Mouse (Mus musculus): ENCODE data around the gene Casc3.
"Not testable (repeated sequence)": the region's sequence is repeated elsewhere in the genome, so short reads cannot be mapped to it uniquely, and the experiment has no call there.

Casc3 gene

DNA sequence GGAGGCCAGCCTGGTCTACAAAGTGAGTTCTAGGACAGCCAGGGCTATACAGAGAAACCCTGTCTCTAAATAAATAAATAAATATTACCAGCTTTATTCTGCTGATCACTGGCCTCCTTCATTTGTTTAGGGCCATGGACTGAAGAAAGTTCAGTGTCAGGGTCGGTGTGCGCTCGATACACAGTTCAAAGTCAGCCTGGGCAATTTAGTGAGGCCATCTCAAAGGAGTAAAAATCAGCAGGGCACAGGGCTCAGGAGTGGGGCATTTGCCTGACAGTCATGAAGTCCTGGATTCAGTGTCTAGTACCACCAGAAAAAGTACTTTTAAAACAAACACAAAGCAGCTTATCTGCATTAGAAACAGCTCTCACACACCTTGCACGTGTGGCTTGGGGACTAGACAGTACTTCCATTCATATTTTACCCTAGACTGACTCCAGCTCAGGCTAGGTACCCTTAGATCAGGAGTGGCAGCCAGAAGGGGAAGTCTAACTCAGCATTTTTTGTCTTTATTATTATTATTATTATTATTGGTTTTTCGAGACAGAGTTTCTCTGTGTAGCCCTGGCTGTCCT is 14.0 kb upstream of the Casc3 start:
- DNase-seq = no peak

DNA sequence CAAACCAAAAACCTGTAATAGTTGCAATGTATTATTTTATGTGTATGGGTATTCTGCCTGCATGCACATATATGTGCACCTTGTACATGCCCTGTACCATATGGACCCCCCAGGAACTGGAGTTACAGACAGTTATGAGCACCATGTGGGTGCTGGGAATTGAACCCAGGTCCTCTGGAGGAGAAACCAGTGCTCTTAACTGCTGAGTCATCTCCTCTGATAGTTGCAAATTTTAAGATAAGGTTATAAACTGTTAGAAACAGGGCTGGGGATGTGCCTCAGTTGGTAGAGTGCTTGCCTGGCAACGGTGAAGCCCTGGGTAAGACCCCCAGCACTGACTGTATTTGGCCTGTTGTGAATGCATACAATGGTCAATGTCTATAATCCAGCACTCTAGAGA is 13.3 kb upstream of the Casc3 start:
- no peak for DNase-seq

DNA sequence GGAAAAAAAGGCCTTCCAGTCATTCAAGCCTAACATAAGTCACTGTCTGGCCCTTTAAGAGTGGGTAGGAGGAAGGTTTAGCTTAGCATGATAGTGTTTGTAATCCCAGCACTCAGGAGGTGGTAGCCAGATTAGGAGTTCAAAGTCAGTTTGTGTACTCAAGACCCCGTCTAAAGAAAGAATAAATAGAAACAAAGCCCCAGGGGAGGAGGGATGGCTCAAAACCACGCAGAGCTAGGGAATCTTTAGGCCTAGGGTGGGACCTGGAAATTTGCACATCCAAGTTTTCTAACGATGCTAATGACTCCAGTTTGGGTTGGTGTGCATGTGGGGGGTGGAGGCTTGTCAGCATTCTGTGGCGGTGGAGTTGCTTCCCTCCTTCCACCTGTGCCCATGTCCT is 12.6 kb upstream of the Casc3 start:
- DNase-seq = no peak

DNA sequence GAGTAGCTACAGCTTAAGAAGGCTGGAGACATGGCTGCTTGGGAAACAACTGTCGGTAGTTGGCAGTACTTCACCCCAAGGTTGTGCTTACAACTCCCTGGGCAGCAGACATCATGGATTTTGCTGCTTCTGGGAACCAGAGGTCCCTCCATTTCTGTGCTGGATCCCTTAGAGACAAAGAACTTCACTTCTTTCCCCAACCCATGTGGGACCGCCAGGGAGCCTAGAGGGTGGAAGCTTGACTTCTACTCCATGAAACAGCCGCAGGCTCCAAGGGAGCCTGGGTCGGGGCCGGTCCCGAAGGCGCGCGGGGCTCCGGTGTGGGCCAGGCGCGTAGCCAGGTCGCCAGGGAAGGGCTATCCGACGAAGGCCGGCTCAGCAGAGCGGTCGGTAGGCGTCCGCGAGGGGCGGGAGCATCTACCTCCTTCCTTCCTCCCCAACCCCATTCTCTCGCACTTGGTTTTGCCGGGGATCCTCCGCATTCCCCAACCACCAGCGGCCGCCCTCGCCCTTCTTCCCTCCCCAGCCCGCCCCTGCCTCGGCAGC is 10.2 kb upstream of the Casc3 start:
- DNase-seq = peak; percentile 76 to 78

DNA sequence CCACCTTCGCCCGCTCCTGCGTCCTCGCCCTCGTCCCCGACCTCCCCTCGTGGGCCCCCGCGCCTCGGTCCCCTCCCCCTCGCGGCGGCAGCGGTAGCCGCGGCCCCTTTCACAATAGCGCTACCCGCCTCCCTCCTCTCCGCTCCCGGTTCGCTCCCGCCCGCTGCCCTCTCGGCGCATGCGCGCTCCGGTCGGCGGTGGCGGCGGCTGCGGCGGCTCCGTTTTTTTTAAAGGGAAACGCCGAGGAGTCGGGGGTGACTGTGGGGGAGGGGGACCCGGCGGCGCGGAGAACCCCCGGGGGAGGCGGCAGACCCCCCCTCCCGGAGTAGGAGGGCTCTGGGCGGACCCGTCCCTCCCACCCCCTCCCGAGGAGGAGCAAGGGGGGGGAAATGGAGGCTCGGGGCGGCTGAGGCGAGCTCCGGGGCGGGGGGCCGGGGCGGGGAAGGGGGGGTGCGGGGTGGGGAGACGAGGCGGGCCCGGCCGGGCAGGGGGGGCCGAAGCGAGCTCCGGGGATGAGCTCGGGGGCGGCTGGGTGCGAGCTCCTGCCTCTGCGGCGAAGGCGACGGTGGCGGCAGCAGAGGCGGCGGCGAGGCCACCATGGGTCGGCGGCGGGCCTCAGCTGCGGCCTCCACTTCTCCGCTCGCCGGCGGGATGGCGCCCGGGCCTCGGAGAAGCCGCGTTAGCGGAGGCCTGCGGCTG is 9.5 kb upstream of the Casc3 start, which contains the start of gene Msl1:
Msl1 (plus strand) TSS at position 502 of the 699 bp plus-strand sequence.
- DNase-seq = peak; percentile 83 to 88

DNA sequence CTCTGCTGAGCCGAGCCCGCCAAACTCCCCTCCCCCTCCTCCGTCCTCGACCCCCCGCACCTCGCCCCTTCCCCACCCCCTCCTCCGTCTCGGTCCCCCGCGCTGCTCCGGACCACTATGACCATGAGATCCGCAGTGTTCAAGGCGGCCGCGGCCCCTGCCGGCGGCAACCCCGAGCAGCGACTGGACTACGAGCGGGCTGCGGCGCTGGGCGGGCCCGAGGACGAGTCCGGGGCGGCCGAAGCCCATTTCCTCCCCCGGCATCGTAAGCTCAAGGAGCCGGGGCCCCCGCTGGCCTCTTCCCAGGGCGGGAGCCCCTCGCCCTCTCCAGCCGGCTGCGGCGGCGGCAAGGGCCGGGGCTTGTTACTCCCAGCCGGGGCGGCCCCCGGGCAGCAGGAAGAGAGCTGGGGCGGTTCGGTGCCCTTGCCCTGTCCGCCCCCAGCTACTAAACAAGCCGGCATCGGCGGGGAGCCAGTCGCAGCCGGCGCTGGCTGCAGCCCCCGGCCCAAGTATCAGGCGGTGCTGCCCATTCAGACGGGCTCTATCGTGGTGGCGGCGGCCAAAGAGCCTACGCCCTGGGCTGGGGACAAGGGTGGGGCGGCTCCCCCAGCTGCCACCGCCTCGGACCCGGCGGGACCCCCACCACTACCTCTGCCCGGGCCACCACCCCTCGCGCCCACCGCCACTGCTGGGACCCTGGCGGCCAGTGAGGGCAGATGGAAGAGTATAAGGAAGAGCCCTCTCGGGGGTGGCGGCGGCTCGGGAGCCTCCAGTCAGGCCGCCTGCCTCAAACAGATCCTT is 8.8 kb upstream of the Casc3 start:
- DNase-seq = peak; percentile 38 to 48

DNA sequence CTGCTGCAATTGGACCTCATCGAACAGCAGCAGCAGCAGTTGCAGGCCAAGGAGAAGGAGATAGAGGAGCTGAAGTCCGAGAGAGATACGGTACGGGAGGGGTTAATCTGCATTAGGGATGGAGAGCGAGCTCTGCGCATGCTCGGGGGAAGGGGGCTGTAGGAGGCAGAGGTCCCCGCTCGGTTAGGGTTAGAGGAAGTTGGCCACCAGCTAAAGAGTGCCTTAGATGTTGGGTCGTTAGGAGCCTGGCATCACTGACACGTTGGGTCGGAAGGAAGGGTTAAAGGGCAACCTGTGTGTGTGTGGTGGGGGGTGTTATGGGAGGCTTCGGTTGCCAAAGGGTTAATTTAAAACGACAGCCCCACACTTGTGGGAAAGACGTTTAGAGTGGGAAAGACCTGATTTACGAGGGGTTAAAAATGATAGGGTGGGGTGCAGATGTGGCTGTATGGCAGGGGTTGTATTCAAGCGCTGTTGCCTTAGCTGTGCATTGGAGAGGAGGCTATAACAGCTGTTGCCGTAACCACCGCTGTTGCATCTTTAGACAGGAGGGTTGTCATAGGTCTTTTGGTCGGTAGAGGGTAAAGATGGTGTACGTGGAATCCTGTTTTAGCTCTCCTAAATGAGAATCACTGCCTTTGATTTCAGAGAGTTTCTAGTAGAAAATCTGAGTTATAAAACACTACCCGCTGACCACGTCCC is 8.0 kb upstream of the Casc3 start:
- peak; percentile 45 to 52 for DNase-seq

DNA sequence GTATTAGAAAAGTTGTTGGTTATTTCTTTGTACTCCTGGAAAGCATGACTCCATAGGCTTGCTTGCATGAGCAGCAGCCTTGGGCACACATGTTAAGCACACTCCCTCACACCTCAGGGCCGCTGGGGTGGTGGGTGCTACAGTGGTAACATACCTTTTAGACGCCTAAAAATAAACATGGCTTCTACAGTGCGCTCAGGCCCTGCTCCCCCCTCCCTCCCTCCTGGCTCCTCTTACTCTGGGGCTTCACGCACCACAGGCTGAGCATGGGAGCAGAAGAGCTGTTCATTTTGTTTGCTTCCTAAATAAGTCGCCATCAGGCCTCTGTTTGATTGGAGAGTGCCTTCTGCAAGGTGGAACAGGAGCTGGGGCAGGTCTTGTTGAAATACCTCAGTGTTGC is 7.4 kb upstream of the Casc3 start:
- no peak for DNase-seq

DNA sequence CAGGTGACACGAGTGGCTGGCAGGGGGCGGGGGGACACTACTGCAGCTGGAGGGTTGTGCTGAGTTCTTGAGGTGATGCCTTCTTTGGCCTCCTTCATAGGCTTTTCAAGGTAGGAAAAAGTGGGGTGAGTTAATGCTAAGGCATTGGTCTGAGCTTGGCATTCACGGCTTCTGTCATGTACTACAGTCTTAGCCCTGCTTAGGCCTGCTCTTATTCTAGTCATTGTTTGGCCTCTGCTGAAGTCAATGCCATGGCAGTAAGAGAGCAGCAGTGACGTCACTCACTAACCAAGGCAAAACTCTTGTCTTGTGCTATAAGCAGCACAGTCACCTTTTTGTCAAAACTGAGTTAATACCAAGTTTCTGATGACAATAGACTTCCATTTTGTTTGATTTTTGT is 6.8 kb upstream of the Casc3 start:
- no peak for DNase-seq

DNA sequence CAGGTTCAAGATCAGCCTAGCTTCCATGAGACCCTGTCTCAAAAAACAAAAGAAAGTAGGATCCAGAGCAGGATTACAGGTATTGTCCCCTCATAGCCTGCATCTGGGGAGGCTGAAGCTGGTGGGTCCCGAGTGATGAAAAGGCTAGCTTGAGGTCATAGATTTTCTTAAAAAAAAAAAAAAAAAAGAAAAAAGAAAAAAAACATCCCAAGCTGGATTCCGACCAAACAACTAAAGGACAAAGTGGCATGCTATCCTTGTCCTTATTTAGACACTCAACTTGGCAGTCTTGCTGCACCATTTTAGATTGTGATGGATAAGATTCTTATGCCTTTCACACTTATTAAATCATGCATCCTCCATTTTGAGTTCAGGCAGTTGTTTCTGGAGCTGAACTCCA is 3.7 kb downstream of the Casc3 start:
- no peak for DNase-seq

DNA sequence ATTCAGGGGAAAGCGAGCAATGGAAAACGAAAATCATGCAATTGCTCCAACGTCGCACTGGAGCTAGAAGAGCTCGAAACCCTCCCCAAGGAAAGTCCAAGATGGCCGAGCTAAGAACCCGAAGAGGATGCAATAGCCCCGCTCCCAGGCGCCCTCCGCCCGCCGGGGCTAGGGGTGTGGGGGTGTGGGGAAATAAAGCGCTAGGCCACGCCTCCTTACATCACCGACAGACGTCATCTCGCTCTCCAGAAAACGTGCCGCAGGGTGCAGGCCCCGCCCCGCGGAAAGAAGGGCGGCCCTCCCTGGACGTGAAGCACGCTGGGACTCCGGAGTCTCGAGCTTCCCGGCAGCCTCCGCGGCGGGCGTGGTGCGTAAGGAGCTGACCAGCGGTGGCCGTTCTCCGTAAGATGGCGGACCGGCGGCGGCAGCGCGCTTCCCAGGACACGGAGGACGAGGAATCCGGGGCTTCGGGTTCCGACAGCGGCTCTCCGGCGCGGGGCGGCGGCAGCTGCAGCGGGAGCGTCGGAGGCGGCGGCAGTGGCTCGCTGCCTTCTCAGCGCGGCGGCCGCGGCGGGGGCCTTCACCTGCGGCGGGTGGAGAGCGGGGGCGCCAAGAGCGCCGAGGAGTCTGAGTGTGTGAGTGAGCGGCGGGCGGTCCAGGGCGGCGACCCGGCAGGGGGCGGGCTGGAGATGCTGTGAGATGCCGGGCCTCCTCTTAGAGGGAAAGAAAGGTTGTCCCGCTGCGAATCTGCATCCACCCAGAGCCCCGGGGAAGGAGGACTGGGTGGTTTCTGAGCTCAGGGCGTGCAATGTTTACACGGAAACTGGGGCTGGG is 5.0 kb downstream of the Casc3 start:
- peak; percentile 99 for DNase-seq

DNA sequence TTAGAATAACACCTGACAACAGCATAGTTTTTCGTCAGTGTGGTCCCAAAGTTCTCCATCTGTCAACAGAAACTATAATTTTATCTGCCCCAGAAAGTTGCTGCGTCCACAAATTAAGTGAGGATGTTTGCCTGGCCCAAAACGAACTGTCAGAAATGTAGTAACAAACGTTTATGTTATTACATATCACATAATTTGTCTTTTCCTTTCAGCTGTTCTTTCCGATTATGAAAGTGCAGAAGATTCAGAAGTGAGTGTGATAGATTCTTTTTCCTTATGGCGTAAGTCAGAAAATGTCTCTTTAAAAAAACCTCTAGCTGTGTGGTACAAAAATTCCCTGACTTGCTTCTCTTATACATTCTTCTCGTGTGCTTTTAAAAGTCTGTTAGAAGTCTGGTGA is 6.0 kb downstream of the Casc3 start:
- no peak for DNase-seq

DNA sequence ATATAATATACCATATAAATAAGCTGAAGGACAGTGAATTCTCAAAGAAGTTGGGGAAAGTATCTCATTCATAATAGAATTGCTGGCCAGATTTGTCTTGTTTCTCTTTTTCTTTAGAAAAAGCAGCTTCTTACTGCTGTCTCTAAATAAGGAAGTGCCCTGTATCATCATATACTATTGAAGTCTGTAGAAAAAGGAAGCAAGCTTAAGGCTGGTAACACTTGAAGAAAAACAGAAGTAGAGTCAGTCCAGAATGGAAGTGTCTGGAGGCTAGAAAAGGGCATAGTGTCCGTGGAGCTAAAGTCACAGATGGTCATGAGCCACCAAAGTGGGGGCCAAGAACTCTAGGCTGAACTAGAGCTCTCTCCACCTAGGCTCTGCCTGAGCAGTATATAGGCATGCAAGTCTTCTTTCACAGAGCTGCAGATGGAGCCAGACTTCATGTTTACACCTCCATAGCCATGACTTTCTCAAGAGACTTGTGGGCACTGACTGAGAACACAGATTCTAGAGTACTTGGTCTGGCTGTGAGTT is 12.1 kb downstream of the Casc3 start:
- no peak for DNase-seq

DNA sequence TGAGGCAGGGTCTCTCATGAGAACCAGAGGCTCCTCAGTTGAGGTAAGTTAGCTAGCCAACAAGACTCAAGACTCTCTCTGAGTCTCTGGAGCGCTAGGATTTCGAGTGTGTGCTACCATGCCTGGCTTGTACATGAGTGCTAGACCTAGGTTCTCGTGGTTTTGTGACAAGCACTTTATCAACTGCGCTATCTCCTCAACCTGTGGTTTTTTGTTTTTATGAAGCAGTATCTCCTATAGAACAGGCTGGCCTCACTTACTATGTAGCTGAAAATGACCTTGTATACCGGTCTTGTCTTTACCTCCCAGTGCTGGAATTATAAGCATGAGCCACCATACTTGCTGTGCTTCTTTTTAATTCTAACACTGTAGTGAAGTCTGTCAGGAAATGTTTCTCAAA is 16.3 kb downstream of the Casc3 start:
- DNase-seq = no peak

DNA sequence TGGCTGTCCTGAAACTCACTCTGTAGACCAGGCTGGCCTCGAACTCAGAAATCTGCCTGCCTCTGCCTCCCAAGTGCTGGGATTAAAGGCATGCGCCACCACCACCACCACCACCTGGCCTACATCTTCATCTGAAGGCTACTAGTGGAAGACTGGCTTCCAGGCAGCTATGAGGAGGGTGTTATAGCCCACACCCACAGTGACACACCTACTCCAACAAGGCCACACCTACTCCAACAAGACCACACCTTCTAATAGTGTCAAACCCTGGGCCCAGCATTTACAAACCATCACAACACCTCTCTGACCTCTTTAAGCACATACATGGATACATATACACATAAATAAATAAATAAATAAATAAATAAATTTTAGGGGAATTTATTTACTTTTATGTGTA is 21.4 kb downstream of the Casc3 start:
- not testable (repeated sequence) for DNase-seq

DNA sequence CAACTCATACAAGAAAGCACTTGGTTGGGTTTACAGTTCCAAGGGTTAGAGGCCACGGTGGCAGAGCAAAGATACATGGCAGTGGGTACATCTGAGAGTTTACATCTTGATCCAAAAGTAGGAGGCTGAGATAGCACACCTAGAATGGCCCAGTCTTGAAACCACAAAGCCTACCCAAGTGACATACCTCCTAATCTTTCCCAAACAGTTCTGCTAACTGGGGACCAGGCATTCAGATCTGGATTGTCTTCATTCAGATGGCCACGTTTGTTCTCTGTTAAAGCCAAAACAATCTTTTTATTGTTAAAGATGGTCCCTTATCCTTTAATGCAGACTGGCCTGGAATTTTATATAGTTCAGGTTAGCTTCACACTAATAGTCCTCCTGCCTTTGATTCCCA is 23.2 kb downstream of the Casc3 start:
- no peak for DNase-seq

DNA sequence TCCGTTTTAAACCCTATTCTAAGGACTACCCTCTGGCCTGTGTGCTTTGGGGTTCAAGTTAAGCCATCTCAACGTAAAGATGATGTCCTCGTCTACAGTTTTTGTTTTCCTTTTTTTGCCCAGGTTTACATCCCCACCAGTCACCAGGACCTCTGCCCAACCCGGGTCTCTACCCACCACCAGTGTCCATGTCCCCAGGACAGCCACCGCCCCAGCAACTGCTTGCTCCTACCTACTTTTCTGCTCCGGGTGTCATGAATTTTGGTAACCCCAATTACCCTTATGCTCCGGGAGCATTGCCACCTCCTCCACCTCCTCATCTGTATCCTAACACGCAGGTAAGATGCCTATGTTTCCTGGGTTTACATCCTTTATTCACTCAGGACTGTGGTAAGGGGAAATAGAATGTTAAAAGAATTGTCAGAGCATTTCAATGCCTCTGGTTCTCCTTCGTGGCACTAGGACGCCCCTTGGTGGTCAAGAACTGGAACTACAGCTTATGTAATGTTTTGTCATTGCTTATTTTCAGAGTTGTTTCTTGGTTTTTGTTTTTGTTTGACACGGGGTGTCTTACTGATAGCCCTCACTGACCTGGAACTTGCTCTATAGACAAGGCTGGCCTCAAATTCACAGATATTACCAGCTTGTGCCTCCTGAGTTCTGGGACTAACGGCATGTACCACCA is 24.5 kb downstream of the Casc3 start:
- peak in 1 of 2 experiments; percentile 28 for DNase-seq

DNA sequence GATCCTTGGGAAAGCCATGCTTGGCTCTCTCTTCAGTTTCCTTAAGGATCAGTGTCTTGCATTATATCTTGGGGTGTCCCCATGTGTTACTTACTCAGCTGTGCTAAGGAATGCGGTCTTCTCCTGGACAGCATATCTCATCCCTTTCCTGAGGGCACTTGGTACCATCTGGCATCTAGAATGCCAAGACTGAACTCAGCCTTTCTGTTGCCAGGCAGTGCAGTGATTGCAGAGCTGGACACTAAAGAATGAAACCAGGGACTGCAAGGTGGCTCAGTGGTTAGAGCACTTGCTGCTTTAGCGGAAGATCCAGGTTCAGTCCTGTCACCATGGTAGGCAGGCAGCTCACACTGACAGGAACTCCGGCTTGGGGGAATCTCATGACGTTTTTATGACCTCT is 25.2 kb downstream of the Casc3 start:
- DNase-seq = no peak

DNA sequence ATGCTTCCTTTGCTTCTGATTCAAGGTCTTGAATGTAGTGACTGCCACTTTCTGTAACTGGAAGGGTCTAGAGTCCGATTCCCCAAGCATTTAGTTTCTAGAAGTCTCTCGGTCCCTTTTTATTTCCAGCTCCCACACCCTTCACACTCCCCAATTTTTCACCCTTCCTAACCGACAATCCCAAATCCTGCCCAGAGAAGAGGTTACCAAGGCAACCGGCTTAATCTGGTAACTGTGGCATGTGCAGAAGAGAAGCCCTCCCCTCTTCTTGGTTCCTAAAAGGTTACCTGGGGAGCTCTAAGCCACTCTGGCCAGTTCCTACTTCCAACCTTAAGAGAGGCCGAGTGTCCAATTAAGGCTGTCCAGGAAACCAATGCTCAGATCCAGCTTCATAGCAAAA is 30.6 kb downstream of the Casc3 start:
- no peak for DNase-seq

DNA sequence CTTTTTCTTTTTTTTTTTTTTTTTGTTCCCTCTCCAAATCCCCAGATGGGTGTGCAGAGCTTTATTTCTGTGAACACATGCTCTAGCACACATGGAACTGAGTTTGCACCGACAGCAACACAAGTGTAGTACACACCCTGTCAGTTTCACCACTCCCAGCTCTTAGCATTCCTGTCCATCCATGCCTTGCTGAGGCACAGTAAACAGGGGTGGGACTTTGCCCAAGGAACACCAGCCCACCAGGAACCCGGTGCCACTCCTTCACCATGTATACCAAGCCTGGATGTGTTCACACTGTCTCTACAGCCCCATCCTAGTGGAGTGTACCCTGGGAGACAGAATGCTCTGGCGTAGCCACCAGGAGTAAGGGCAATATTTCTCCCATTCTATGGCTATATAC is 31.0 kb downstream of the Casc3 start:
- no peak for DNase-seq

DNA sequence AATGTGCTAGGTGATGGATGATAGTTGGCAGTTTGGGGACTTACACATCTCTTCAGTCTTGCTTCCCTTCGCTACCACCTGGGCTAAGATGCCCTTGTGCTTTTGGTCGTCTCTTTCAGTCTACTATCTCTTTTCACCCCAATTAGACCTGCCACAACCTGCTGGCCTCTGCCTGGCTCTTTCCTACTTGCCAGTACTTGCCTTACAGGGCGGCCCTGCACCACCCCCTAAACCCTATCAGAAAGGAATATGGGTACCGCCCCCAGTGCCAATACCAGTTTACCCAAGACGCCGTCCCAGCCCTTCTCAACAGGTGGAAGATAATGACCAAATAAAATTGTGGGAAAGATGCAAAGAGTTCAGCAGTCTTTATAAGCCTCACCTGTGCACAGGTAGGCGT is 31.4 kb downstream of the Casc3 start:
- DNase-seq = no peak
